Mouse (Mus musculus): ENCODE measurements around the gene Vps25. TPM values are rescaled to one million over a fixed set of nuclear protein-coding genes. Genes with fewer than 3 reads are reported as not detected.

The Vps25 gene
- polyA plus RNA-seq, 1 experiment from 2014 or later = 120 TPM

DNA sequence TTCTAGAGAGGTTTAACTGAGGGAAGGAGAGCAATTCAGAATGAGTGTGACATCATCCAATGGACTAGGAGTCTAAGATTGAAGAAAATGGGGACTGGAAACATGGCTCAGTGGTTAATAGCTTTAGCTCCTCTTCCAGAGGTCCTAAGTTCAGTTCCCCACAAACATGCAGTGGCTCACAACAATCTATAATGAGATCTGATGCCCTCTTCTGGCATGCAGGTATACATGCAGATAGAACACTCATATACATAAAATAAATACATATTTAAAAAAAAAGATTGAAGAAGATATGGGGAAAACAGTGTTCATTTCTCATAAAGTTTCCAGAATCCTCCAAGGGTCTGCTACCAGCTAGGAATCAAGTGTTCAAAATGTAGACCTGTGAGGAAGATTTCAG lies 18.1 kb upstream of the Vps25 start:
- no peaks in the 10 kb centered on the region for H3K9me3 ChIP-seq (ENCODE audit: control insufficient read depth, low read length)
- ATAC-seq (ENCODE audit: insufficient number of reproducible peaks, low FRiP score, low TSS enrichment, low read depth) (no peak), DNase-seq (ENCODE audit: low spot score) (no peak)
- H3K4me3 ChIP-seq (ENCODE audit: low read depth, low read length) = no peak overlapping the region
- no peak overlapping the region for H3K9ac ChIP-seq (ENCODE audit: low read length)
- H3K4me1 ChIP-seq (ENCODE audit: control insufficient read depth, insufficient read depth, low read length) = peaks cover 16% of the 10 kb centered on the region
- no peak overlapping the region for H3K27ac ChIP-seq (replicated peaks; ENCODE audit: low read depth, low read length)
- H3K36me3 ChIP-seq (ENCODE audit: control insufficient read depth, insufficient read depth, low read length) = no peaks in the 10 kb centered on the region
- no peak overlapping the region for H3K4me2 ChIP-seq (ENCODE audit: low read depth, severe bottlenecking)
- no peaks in the 10 kb centered on the region for H3K27me3 ChIP-seq (ENCODE audit: control insufficient read depth, insufficient read depth, low read length)

- 94% methylated on average over 5 of the region's 5 CpGs for WGBS
- Histone ChIP-seq H3K4me3 (ENCODE audit: low read depth, low read length) (no peak overlapping the region), H3K27me3 (ENCODE audit: control insufficient read depth, insufficient read depth, low read length) (no peaks in the 10 kb centered on the region), H3K4me2 (ENCODE audit: low read depth, severe bottlenecking) (no peak overlapping the region), H3K36me3 (ENCODE audit: control insufficient read depth, insufficient read depth, low read length) (no peaks in the 10 kb centered on the region), H3K9me3 (ENCODE audit: control insufficient read depth, low read length) (no peaks in the 10 kb centered on the region), H3K4me1 (ENCODE audit: control insufficient read depth, insufficient read depth, low read length) (peaks cover 6% of the 10 kb centered on the region; the same call in 1 of the 2 replicates), H3K9ac (ENCODE audit: low read length) (no peak overlapping the region), H3K27ac (replicated peaks; ENCODE audit: low read depth, low read length) (no peak overlapping the region)
- ATAC-seq (ENCODE audit: insufficient number of reproducible peaks, low FRiP score, low TSS enrichment, low read depth) (no peak), DNase-seq (ENCODE audit: low spot score) (no peak)
Measured at GRCm38 (mm10) chr11:101236782-101237181, 16.7 kb upstream of the Vps25 start.

DNA sequence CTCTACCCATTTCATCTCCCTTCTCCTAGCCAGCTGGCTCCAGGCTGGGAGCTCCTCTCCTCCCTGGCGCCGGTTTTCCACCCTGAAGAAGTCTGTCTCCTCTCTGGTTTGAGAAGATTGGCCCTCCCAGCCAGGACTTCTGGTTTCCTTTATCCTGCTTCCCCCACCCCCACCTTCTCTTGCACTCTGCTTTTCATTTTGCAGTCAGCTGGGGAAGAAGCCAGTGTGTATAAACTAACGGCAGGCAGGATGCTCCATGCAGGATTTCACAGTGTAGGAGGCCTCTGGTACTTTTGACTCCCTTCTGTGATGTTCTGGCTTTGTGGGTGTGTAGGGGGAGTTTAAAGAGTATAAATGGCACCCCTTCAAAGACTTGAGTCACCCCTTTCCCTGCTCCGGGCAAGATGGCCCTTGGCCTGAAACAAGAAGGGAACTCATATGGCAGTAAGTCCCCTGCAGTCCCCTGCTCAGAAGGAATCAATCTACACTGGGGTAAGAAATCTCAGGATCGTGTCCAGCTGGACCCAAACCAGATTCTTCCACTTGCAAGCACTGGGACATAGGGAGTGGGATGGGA lies 15.3 kb upstream of the Vps25 start:
- 23% methylated on average over 5 of the region's 5 CpGs for WGBS
- H3K4me1 ChIP-seq (ENCODE audit: control insufficient read depth, insufficient read depth, low read length) = peaks cover 3% of the 10 kb centered on the region; the same call in 1 of the 2 replicates
- no peaks in the 10 kb centered on the region for H3K36me3 ChIP-seq (ENCODE audit: control insufficient read depth, insufficient read depth, low read length)
- no peak overlapping the region for H3K4me2 ChIP-seq (ENCODE audit: low read depth, severe bottlenecking)
- ATAC-seq (ENCODE audit: insufficient number of reproducible peaks, low FRiP score, low TSS enrichment, low read depth) = no peak
- no peak overlapping the region for H3K4me3 ChIP-seq (ENCODE audit: low read depth, low read length)
- no peaks in the 10 kb centered on the region for H3K9me3 ChIP-seq (ENCODE audit: control insufficient read depth, low read length)
- no peak overlapping the region for H3K9ac ChIP-seq (ENCODE audit: low read length)
- 0 out of 2 replicates have a peak overlapping the region, but pooled peaks have one; percentile 22 for H3K27ac ChIP-seq (replicated peaks; ENCODE audit: low read depth, low read length)
- DNase-seq (ENCODE audit: low spot score) = peak; percentile 23
- no peaks in the 10 kb centered on the region for H3K27me3 ChIP-seq (ENCODE audit: control insufficient read depth, insufficient read depth, low read length)

GRCm38 (mm10) chr11:101245071-101245470 lies 8.4 kb upstream of the Vps25 start:
- peaks cover 25% of the 10 kb centered on the region for H3K4me1 ChIP-seq (ENCODE audit: control insufficient read depth, insufficient read depth, low read length)
- H3K4me3 ChIP-seq (ENCODE audit: low read depth, low read length) = no peak overlapping the region; the same call in 1 of the 2 replicates
- 0 out of 2 replicates have a peak, but pooled peaks cover 5% of the 10 kb centered on the region for H3K27me3 ChIP-seq (ENCODE audit: control insufficient read depth, insufficient read depth, low read length)
- peak; percentile 71 for DNase-seq (ENCODE audit: low spot score)
- H3K36me3 ChIP-seq (ENCODE audit: control insufficient read depth, insufficient read depth, low read length) = no peaks in the 10 kb centered on the region
- H3K9me3 ChIP-seq (ENCODE audit: control insufficient read depth, low read length) = no peaks in the 10 kb centered on the region
- WGBS = 3% methylated on average over 4 of the region's 4 CpGs
- peak overlapping the region; percentile 96 for H3K4me2 ChIP-seq (ENCODE audit: low read depth, severe bottlenecking)
- no peak for ATAC-seq (ENCODE audit: insufficient number of reproducible peaks, low FRiP score, low TSS enrichment, low read depth)
- H3K27ac ChIP-seq (replicated peaks; ENCODE audit: low read depth, low read length) = peak overlapping the region; percentile 71; the same call in 1 of the 2 replicates
- no peak overlapping the region for H3K9ac ChIP-seq (ENCODE audit: low read length)

DNA sequence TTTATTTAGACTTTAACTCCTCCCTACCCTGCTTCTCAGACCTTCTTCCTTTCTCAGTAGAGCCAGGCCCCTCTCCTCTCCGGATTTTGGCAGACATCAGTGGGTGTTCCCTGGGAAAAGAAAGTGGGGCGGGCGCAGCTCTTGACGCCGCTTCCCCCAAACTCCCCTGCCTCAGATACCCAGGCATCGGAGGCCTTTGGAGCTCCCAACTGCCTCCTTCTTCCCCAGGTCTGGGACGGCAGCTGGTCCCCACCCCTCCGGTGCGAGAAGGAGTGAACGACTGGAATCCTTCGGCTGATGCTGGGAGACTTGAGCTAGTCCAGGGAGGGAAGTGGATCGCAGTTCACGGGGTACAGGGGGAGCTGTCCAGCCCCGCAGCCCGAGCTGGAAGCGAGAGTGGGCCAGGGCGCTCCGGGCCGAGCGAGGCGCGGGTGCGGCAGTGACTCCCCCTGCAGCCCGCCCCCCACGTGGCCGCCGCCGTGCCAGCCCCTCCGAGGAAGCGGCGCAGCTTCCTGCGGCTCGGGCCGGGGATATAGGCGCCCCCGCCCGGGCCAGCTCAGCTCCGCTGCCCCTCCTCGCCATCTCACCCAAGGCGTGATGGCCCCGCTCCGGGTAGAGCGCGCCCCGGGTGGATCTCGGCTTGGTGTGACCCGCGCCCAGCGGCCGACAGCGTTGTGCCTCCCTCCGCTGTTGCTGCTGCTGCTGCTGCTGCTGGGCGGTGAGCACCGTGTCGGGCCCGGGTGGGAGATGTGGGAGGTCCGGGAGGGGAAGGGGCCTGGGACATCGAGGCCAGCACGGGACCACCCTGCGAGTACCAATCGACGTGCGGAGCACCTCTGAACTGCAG lies 7.4 kb upstream of the Vps25 start, which contains the start of gene Ramp2:
TSS of gene Ramp2 (plus strand) at position 174 of the 847 bp plus-strand sequence.
- Histone ChIP-seq H3K9me3 (ENCODE audit: control insufficient read depth, low read length) (no peaks in the 10 kb centered on the region), H3K36me3 (ENCODE audit: control insufficient read depth, insufficient read depth, low read length) (no peaks in the 10 kb centered on the region), H3K27me3 (ENCODE audit: control insufficient read depth, insufficient read depth, low read length) (0 out of 2 replicates have a peak, but pooled peaks cover 5% of the 10 kb centered on the region), H3K4me3 (ENCODE audit: low read depth, low read length) (peak within 1 kb of the TSS; percentile 54), H3K4me2 (ENCODE audit: low read depth, severe bottlenecking) (peak within 1 kb of the TSS; percentile 96), H3K9ac (ENCODE audit: low read length) (peak within 1 kb of the TSS; percentile 70), H3K27ac (replicated peaks; ENCODE audit: low read depth, low read length) (peak within 1 kb of the TSS; percentile 71; the same call in 1 of the 2 replicates), H3K4me1 (ENCODE audit: control insufficient read depth, insufficient read depth, low read length) (peaks cover 25% of the 10 kb centered on the region)
- peak; percentile 66 for DNase-seq (ENCODE audit: low spot score)
- ATAC-seq (ENCODE audit: insufficient number of reproducible peaks, low FRiP score, low TSS enrichment, low read depth) = peak; percentile 54; the same call in 1 of the 2 replicates
- WGBS = under 1% methylated on average over 61 of the region's 63 CpGs

DNA sequence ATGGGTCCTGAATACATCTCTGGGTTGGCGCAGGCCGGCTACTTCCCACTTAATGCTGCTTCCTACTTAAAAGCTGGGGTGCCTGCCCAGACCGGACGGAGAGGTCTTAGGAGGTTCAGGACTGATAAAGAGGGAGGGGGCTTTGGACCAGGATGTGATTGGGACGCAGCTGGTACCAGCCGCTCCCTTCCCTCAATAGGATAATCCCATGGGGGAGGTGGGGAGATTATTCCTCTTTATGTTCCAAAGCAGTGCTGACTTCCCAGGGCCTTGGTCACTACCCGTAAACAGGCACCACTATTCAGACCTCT lies 6.8 kb upstream of the Vps25 start:
- Histone ChIP-seq H3K27ac (replicated peaks; ENCODE audit: low read depth, low read length) (no peak overlapping the region), H3K9me3 (ENCODE audit: control insufficient read depth, low read length) (no peaks in the 10 kb centered on the region), H3K9ac (ENCODE audit: low read length) (peak overlapping the region; percentile 70), H3K36me3 (ENCODE audit: control insufficient read depth, insufficient read depth, low read length) (no peaks in the 10 kb centered on the region), H3K4me1 (ENCODE audit: control insufficient read depth, insufficient read depth, low read length) (peaks cover 25% of the 10 kb centered on the region), H3K4me2 (ENCODE audit: low read depth, severe bottlenecking) (peak overlapping the region; percentile 96), H3K27me3 (ENCODE audit: control insufficient read depth, insufficient read depth, low read length) (0 out of 2 replicates have a peak, but pooled peaks cover 5% of the 10 kb centered on the region), H3K4me3 (ENCODE audit: low read depth, low read length) (peak overlapping the region; percentile 54)
- WGBS = 9% methylated on average over 7 of the region's 7 CpGs
- ATAC-seq (ENCODE audit: insufficient number of reproducible peaks, low FRiP score, low TSS enrichment, low read depth) (no peak), DNase-seq (ENCODE audit: low spot score) (no peak)

- no peaks in the 10 kb centered on the region for H3K9me3 ChIP-seq (ENCODE audit: control insufficient read depth, low read length)
- DNase-seq (ENCODE audit: low spot score) = no peak
- ATAC-seq (ENCODE audit: insufficient number of reproducible peaks, low FRiP score, low TSS enrichment, low read depth) = no peak
- WGBS = 80% methylated on average over 6 of the region's 6 CpGs
- 0 out of 2 replicates have a peak, but pooled peaks cover 5% of the 10 kb centered on the region for H3K27me3 ChIP-seq (ENCODE audit: control insufficient read depth, insufficient read depth, low read length)
- no peaks in the 10 kb centered on the region for H3K36me3 ChIP-seq (ENCODE audit: control insufficient read depth, insufficient read depth, low read length)
- H3K27ac ChIP-seq (replicated peaks; ENCODE audit: low read depth, low read length) = no peak overlapping the region
- H3K4me1 ChIP-seq (ENCODE audit: control insufficient read depth, insufficient read depth, low read length) = peaks cover 26% of the 10 kb centered on the region
- no peak overlapping the region for H3K9ac ChIP-seq (ENCODE audit: low read length)
- H3K4me2 ChIP-seq (ENCODE audit: low read depth, severe bottlenecking) = no peak overlapping the region
- peak overlapping the region; percentile 2; the same call in 1 of the 2 replicates for H3K4me3 ChIP-seq (ENCODE audit: low read depth, low read length)
Measured at GRCm38 (mm10) chr11:101247521-101248030, 5.9 kb upstream of the Vps25 start.

DNA sequence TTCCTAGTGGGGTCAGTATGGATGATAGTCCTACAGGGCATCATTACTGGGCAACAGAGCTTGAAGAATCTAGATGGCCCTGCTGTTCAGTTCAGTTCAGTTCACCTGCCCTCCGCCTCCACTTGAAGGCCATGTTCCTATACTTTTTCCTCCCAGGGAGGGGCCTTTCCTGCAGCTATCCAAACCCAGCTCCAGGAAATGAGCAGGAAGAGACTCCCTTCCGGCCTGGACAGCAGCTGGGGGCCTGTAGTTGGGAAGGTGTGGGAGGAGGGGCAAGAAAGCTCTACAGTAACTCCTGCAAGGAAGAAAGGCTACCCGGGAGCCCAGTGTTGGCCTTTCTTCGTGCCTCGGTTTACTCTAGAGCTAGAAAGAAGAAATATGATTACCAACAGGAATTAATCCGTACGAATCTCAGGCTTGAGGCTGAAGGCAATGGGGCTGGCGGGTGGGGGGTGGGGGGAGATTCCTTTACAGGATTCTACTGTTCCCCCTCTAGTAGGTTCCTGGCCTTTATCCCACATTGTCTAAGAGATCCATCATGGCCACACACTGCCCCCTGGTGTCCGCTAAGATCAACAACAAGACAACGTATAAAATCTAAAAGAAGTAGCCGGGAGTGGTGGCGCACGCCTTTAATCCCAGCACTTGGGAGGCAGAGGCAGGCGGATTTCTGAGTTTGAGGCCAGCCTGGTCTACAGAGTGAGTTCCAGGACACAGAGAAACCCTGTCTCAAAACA lies 5.1 kb upstream of the Vps25 start:
- H3K4me3 ChIP-seq (ENCODE audit: low read depth, low read length) = no peak overlapping the region

More for the DNA sequence above, 5.1 kb upstream of the Vps25 start:
- no peak for ATAC-seq (ENCODE audit: insufficient number of reproducible peaks, low FRiP score, low TSS enrichment, low read depth)
- peak; percentile 72 for DNase-seq (ENCODE audit: low spot score)
- no peak overlapping the region for H3K4me2 ChIP-seq (ENCODE audit: low read depth, severe bottlenecking)
- 0 out of 2 replicates have a peak overlapping the region, but pooled peaks have one; percentile 37 for H3K9ac ChIP-seq (ENCODE audit: low read length)
- no peaks in the 10 kb centered on the region for H3K9me3 ChIP-seq (ENCODE audit: control insufficient read depth, low read length)
- 0 out of 2 replicates have a peak, but pooled peaks cover 5% of the 10 kb centered on the region for H3K27me3 ChIP-seq (ENCODE audit: control insufficient read depth, insufficient read depth, low read length)
- no peaks in the 10 kb centered on the region for H3K36me3 ChIP-seq (ENCODE audit: control insufficient read depth, insufficient read depth, low read length)
- no peak overlapping the region for H3K27ac ChIP-seq (replicated peaks; ENCODE audit: low read depth, low read length)
- H3K4me1 ChIP-seq (ENCODE audit: control insufficient read depth, insufficient read depth, low read length) = peaks cover 27% of the 10 kb centered on the region
- 32% methylated on average over 14 of the region's 14 CpGs for WGBS
